Mouse (Mus musculus): ENCODE measurements around the gene Sh3bgr. TPM values are rescaled to one million over a fixed set of nuclear protein-coding genes. Genes with fewer than 3 reads are reported as not detected.

The Sh3bgr gene
- total and polyA plus RNA-seq, 3 experiments: 0.38 to 0.70 TPM; not detected in 1

GRCm38 (mm10) chr16:96151551-96151950 lies 48.7 kb upstream of the Sh3bgr start:
- H3K79me2 ChIP-seq (replicated peaks; ENCODE audit: control insufficient read depth, extremely low read depth, insufficient read depth, poor library complexity, severe bottlenecking): 0 out of 2 replicates have a peak, but pooled peaks cover 8% of the 10 kb centered on the region
- in situ Hi-C loops (cut with MboI; ENCODE audit: low pct_ligation_motif_present, low pct_unique_long_range_greater_than_20kb, low sequenced_read_pairs): loop anchor here (10.0 kb wide), 1 partner anchor 117 kb away; no protein-coding TSS in a partner anchor
- dilution Hi-C loops (cut with MboI; ENCODE audit: extremely low pct_ligation_motif_present, extremely low pct_unique_long_range_greater_than_20kb, low sequenced_read_pairs): no loop called here
- no peak overlapping the region for H3K4me2 ChIP-seq (ENCODE audit: insufficient read depth, low read depth, poor library complexity, severe bottlenecking)
- no peaks in the 10 kb centered on the region for H3K9me3 ChIP-seq (replicated peaks; ENCODE audit: low read length)
- H3K4me1 ChIP-seq (ENCODE audit: control insufficient read depth in 1 of 2, insufficient read depth in 2 of 2): peaks cover 7 to 23% of the 10 kb centered on the region in 2 experiments
- peaks cover 25 to 90% of the 10 kb centered on the region in 2 experiments for H3K36me3 ChIP-seq (replicated peaks in 1 of 2; ENCODE audit: control insufficient read depth in 1 of 2, insufficient read depth in 1 of 2, low read length in 1 of 2)
- no peak overlapping the region for H3K9ac ChIP-seq (ENCODE audit: insufficient read depth, low read depth)
- peak; percentile 65 for DNase-seq (ENCODE audit: extremely low read depth)
- H3K27me3 ChIP-seq (replicated peaks): no peaks in the 10 kb centered on the region
- TF ChIP-seq SMC3 (IDR thresholded peaks at IDR 0.05; ENCODE audit: low read depth, low read length) (peak; percentile 94), CTCF (conservative IDR thresholded peaks at IDR 0.05 in 1 of 2, IDR thresholded peaks at IDR 0.05 in 1 of 2; ENCODE audit: low read depth in 2 of 2, low read length in 2 of 2) (peak; percentile 77 to 94), NRF1 (IDR thresholded peaks at IDR 0.05; ENCODE audit: low read depth, low read length) (peak; percentile 47; the same call in 1 of the 2 replicates), IRF4 (IDR thresholded peaks at IDR 0.05; ENCODE audit: low read depth, low read length) (0 out of 2 replicates have a peak, but pooled peaks have one; percentile 19), USF1 (IDR thresholded peaks at IDR 0.05; ENCODE audit: low read depth, low read length) (no peak), MAZ (IDR thresholded peaks at IDR 0.05; ENCODE audit: low read depth, low read length) (no peak), RAD21 (IDR thresholded peaks at IDR 0.05; ENCODE audit: low read depth, low read length) (peak; percentile 81), RCOR1 (conservative IDR thresholded peaks at IDR 0.05; ENCODE audit: low read depth, low read length) (no peak), ELF1 (IDR thresholded peaks at IDR 0.05; ENCODE audit: low read depth, low read length) (peak; percentile 52), SIN3A (IDR thresholded peaks at IDR 0.05; ENCODE audit: low read length) (no peak), NELFE (IDR thresholded peaks at IDR 0.05; ENCODE audit: low read depth, low read length) (no peak)
- no peak overlapping the region for H3K27ac ChIP-seq (ENCODE audit: insufficient read depth, low read depth)
- no peak overlapping the region for H3K4me3 ChIP-seq (replicated peaks in 1 of 3; ENCODE audit: low read depth in 2 of 3, low read length in 2 of 3, poor library complexity in 1 of 3)

- Histone ChIP-seq H3K79me2 (replicated peaks; ENCODE audit: control insufficient read depth, extremely low read depth, insufficient read depth, poor library complexity, severe bottlenecking) (no peaks in the 10 kb centered on the region), H3K4me3 (replicated peaks in 1 of 3; ENCODE audit: low read depth in 2 of 3, low read length in 2 of 3, poor library complexity in 1 of 3) (no peak overlapping the region), H3K27ac (ENCODE audit: insufficient read depth, low read depth) (no peak overlapping the region), H3K36me3 (replicated peaks in 1 of 2; ENCODE audit: control insufficient read depth in 1 of 2, insufficient read depth in 1 of 2, low read length in 1 of 2) (peaks cover 36 to 93% of the 10 kb centered on the region in 2 experiments), H3K4me2 (ENCODE audit: insufficient read depth, low read depth, poor library complexity, severe bottlenecking) (no peak overlapping the region), H3K9me3 (replicated peaks; ENCODE audit: low read length) (no peaks in the 10 kb centered on the region), H3K4me1 (ENCODE audit: control insufficient read depth in 1 of 2, insufficient read depth in 2 of 2) (peaks cover 0 to under 1% of the 10 kb centered on the region in 2 experiments; a peak in 1 of 4 replicates), H3K27me3 (replicated peaks) (no peaks in the 10 kb centered on the region), H3K9ac (ENCODE audit: insufficient read depth, low read depth) (no peak overlapping the region)
- DNase-seq (ENCODE audit: extremely low read depth): no peak
- TF ChIP-seq PAX5 (IDR thresholded peaks at IDR 0.05; ENCODE audit: low read length) (no peak), JUN (IDR thresholded peaks at IDR 0.05; ENCODE audit: insufficient read depth, low read depth, low read length) (no peak), RCOR1 (conservative IDR thresholded peaks at IDR 0.05; ENCODE audit: low read depth, low read length) (no peak), NELFE (IDR thresholded peaks at IDR 0.05; ENCODE audit: low read depth, low read length) (no peak), POLR2AphosphoS2 (IDR thresholded peaks at IDR 0.05; ENCODE audit: low read depth, low read length) (no peak), EP300 (IDR thresholded peaks at IDR 0.05; ENCODE audit: low read length) (no peak), TCF12 (IDR thresholded peaks at IDR 0.05; ENCODE audit: low read depth, low read length) (no peak), MYC (IDR thresholded peaks at IDR 0.05; ENCODE audit: low read depth, low read length) (no peak), BHLHE40 (IDR thresholded peaks at IDR 0.05; ENCODE audit: low read depth, low read length) (no peak), SMC3 (IDR thresholded peaks at IDR 0.05; ENCODE audit: low read depth, low read length) (no peak), MEF2A (IDR thresholded peaks at IDR 0.05; ENCODE audit: borderline replicate concordance, low read depth, low read length) (no peak)
- in situ Hi-C loops (cut with MboI; ENCODE audit: low pct_ligation_motif_present, low pct_unique_long_range_greater_than_20kb, low sequenced_read_pairs) (loop anchor here (10.0 kb wide), 1 partner anchor 120 kb away; no protein-coding TSS in a partner anchor), dilution Hi-C loops (cut with MboI; ENCODE audit: extremely low pct_ligation_motif_present, extremely low pct_unique_long_range_greater_than_20kb, low sequenced_read_pairs) (no loop called here)
These were observed 45.8 kb upstream of the Sh3bgr start for GRCm38 (mm10) chr16:96154476-96154875.

Data from CH12.LX (cell line).